Mouse (Mus musculus) embryonic facial prominence, embryonic 15.5 days (tissue): ENCODE results near the gene Pwwp2b. TPM values are rescaled to one million over a fixed set of nuclear protein-coding genes. Genes with fewer than 3 reads are reported as not detected.

ENCODE experiments used
- ATAC-seq: fragments of 200-750 bp; cut with Nextera tagmentation; 2 replicates; pipeline ENCODE4 v1.8.0; 2017; ENCODE audit warnings: low read depth, moderate TSS enrichment; ENCODE audit not compliant: insufficient number of reproducible peaks, low FRiP score, low TSS enrichment
- H3K27ac ChIP-seq: fragments of 300-500 bp; sonication (generic); replicated peaks from 2 replicates; pipeline ENCODE4 v1.5.1; 2015; ENCODE audit warnings: mild to moderate bottlenecking, inconsistent platforms
- H3K27me3 ChIP-seq: fragments of 300-500 bp; sonication (generic); 2 replicates; pipeline ENCODE4 v1.6.1; 2015; ENCODE audit warnings: inconsistent platforms
- H3K36me3 ChIP-seq: fragments of 300-500 bp; sonication (generic); 2 replicates; pipeline ENCODE4 v1.6.1; 2015; ENCODE audit warnings: mild to moderate bottlenecking, inconsistent platforms
- H3K4me1 ChIP-seq: fragments of 300-500 bp; sonication (generic); 2 replicates; pipeline ENCODE4 v1.6.1; 2015; ENCODE audit warnings: inconsistent platforms
- H3K4me2 ChIP-seq: fragments of 300-500 bp; sonication (generic); replicated peaks from 2 replicates; pipeline ENCODE4 v1.6.1; 2015; ENCODE audit warnings: mild to moderate bottlenecking, inconsistent platforms
- H3K4me3 ChIP-seq: fragments of 300-500 bp; sonication (generic); replicated peaks from 2 replicates; pipeline ENCODE4 v1.5.1; 2015; ENCODE audit warnings: mild to moderate bottlenecking, inconsistent platforms
- H3K9ac ChIP-seq: fragments of 300-500 bp; sonication (generic); 2 replicates; pipeline ENCODE4 v1.6.1; 2015; ENCODE audit warnings: inconsistent platforms
- H3K9me3 ChIP-seq: fragments of 300-500 bp; sonication (generic); replicated peaks from 2 replicates; pipeline ENCODE4 v1.6.1; 2016; ENCODE audit warnings: inconsistent platforms
- WGBS: fragments of 180-500 bp; shearing (Covaris S2); methylation state at CpG from one replicate; pipeline ENCODE4 v1.1.7; 2015; 5-methylcytosine and 5-hydroxymethylcytosine counted together
- polyA plus RNA-seq: library from polyadenylated mRNA; unstranded; fragments of >200 nt; fragmentation: Nextera tagmentation; extraction: Ambion mirVana; gene quantifications from 2 replicates; pipeline ENCODE4 v1.2.1, GENCODE M21; 2015

Gene Pwwp2b
- polyA plus RNA-seq, 1 experiment from 2014 or later = 18.9 TPM

DNA sequence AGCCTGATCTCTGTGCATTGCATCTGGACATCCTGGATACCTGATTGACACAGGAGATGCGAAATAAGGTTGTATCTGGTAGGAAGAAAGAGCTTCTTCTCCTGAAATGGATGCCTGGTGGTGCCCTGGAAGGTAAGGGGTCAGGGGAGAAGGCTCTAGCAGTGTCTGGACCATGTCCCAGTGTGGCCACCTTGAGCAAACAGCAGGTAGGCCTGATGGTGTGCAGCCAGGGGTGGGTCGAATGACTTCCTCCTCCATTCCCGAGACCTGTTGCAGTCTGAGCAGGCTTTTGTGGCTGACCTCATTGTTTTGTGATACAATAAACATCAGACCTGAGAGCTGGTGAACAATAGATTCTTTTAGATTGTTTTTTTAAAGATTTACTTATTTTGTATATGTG, 33.8 kb downstream of the Pwwp2b start:
- 77% methylated on average over 3 of the region's 3 CpGs for WGBS
- no peaks in the 10 kb centered on the region for H3K9me3 ChIP-seq
- no peak overlapping the region for H3K9ac ChIP-seq
- no peaks in the 10 kb centered on the region for H3K27me3 ChIP-seq
- H3K4me2 ChIP-seq = no peak overlapping the region
- peaks cover 41% of the 10 kb centered on the region for H3K4me1 ChIP-seq
- no peak for ATAC-seq
- H3K4me3 ChIP-seq = no peak overlapping the region
- no peaks in the 10 kb centered on the region for H3K36me3 ChIP-seq
- H3K27ac ChIP-seq = no peak overlapping the region

DNA sequence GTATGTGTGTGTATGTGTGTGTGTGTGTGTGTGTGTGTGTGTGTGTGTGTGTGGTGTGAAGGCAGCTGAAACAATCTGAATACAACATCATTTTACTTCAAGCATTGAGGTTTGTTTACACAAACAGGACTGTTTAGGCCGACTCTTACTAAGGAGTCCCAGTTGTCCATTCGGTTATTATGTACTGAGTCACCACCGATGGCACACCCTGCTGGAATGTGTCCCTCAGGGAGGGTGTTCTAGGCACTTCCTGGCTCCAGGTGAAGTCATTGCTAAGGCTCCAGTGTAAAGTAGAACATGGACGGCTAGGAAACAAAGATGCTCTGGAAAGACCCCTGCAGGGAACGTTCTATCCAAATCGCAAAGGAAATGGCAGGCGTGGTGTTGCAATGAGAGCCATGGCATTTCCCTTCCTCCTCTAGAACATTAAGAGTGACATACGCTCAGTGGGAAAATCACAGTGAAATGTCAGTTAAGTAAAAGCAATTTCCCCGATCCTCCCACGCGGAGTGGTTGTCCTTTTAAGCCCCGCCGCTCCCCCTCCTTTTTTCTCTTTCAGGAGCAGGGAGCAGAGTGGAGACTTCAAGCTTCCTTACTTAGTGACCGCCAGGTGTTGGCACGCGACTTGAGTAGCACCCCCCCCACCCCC, 37.1 kb downstream of the Pwwp2b start:
- Histone ChIP-seq H3K4me3 (no peak overlapping the region), H3K36me3 (no peaks in the 10 kb centered on the region), H3K9ac (no peak overlapping the region), H3K27ac (no peak overlapping the region), H3K27me3 (no peaks in the 10 kb centered on the region), H3K4me2 (no peak overlapping the region), H3K4me1 (peaks cover 21% of the 10 kb centered on the region), H3K9me3 (no peaks in the 10 kb centered on the region)
- 62% methylated on average over 16 of the region's 16 CpGs for WGBS
- no peak for ATAC-seq

DNA sequence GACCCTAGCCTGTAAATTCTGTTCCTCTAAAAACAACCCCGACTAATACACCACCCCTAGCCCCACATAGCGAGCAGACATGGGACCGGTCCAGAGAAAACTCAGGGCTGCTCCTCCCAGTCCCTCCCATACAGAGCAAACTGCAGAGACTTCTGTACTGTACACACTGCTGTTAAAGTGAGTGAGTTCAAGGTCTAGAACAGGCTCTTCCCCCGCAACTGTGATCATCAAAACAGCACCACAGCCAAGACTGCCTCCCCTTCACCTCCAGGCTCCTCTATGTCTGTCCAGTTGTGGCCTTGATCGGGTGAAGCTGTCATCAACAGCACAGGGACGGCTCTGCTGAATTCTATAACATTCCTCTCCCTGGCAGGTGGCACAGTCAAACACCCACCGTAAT, 40.3 kb downstream of the Pwwp2b start:
- ATAC-seq = no peak
- no peaks in the 10 kb centered on the region for H3K9me3 ChIP-seq
- no peak overlapping the region for H3K4me3 ChIP-seq
- no peak overlapping the region for H3K4me2 ChIP-seq
- H3K27me3 ChIP-seq = no peaks in the 10 kb centered on the region
- peaks cover 10% of the 10 kb centered on the region; the same call in 1 of the 2 replicates for H3K4me1 ChIP-seq
- 88% methylated on average over 7 of the region's 7 CpGs for WGBS
- H3K9ac ChIP-seq = no peak overlapping the region
- no peaks in the 10 kb centered on the region for H3K36me3 ChIP-seq
- no peak overlapping the region for H3K27ac ChIP-seq

DNA sequence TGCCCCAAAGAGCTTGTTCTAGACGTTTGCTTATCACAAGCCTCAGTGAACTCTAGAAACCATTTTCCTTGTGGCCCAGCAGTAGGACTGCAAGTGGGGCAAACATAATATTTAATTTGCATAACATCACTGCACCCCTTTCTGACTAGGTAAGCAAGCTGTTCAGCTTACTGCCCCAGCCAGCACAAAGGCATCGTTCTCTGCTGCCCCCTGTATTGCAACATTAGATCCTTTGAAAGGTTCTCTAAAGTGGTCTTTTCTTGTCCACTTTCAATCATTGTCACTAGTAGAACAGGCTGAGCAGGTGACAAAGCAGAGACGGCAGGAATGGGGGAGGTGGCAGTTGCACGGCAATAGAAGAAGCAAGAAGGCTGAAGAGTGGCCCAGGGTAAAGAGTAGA, 45.1 kb downstream of the Pwwp2b start:
- Histone ChIP-seq H3K4me3 (no peak overlapping the region), H3K4me1 (peaks cover 28% of the 10 kb centered on the region), H3K27me3 (no peaks in the 10 kb centered on the region), H3K36me3 (no peaks in the 10 kb centered on the region), H3K9me3 (no peaks in the 10 kb centered on the region), H3K4me2 (no peak overlapping the region), H3K9ac (no peak overlapping the region), H3K27ac (no peak overlapping the region)
- ATAC-seq = no peak
- 54% methylated on average over 4 of the region's 4 CpGs for WGBS

DNA sequence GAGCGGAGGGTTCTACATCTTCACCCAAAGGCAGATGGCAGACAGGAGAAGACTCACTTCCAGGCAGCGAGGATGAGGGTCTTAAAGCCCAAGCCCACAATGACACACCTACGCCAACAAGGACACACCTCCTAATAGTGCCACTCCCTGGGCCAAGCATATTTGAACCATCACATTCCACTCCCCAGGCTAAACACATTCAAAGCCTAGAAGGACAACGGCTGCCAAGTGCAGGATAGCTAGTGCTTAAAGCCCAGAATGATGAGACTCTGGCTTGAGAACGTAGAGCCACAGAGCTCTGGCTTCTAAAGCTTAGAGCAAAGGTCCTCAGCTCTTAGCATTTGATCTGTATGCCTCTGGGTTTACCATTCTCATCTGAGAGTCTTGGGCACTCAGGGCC, 45.8 kb downstream of the Pwwp2b start:
- Histone ChIP-seq H3K4me2 (no peak overlapping the region), H3K9ac (no peak overlapping the region), H3K4me1 (peaks cover 34% of the 10 kb centered on the region), H3K36me3 (no peaks in the 10 kb centered on the region), H3K27ac (0 out of 2 replicates have a peak overlapping the region, but pooled peaks have one; percentile 8), H3K9me3 (no peaks in the 10 kb centered on the region), H3K4me3 (no peak overlapping the region), H3K27me3 (no peaks in the 10 kb centered on the region)
- no peak for ATAC-seq
- WGBS = 83% methylated on average over 5 of the region's 5 CpGs

DNA sequence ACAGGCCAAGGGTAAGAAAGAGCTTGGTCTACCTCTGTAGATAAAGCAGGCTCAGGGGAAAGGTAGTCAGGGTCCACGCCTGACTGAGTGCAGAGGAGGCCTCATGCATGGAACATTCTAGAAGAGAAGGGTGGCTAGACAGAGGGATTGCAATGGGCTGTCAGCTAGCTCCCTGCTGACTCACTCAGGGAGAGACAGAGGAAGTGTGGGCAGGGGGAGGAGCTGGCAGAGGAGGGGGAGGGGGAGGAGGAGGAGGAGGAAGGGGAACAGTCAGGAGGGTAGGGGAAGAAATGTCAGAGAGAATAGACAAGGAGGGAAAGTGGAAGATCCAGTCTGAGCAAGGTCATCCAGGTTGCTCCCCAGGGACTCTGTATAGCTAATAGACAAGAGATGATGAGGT, 47.4 kb downstream of the Pwwp2b start:
- no peaks in the 10 kb centered on the region for H3K9me3 ChIP-seq
- no peak overlapping the region for H3K4me2 ChIP-seq
- no peaks in the 10 kb centered on the region for H3K27me3 ChIP-seq
- no peaks in the 10 kb centered on the region for H3K36me3 ChIP-seq
- no peak for ATAC-seq
- 72% methylated on average over 1 of the region's 1 CpGs for WGBS
- H3K4me1 ChIP-seq = peaks cover 38% of the 10 kb centered on the region
- H3K9ac ChIP-seq = no peak overlapping the region
- H3K27ac ChIP-seq = peak overlapping the region; percentile 74; the same call in 1 of the 2 replicates
- no peak overlapping the region for H3K4me3 ChIP-seq

DNA sequence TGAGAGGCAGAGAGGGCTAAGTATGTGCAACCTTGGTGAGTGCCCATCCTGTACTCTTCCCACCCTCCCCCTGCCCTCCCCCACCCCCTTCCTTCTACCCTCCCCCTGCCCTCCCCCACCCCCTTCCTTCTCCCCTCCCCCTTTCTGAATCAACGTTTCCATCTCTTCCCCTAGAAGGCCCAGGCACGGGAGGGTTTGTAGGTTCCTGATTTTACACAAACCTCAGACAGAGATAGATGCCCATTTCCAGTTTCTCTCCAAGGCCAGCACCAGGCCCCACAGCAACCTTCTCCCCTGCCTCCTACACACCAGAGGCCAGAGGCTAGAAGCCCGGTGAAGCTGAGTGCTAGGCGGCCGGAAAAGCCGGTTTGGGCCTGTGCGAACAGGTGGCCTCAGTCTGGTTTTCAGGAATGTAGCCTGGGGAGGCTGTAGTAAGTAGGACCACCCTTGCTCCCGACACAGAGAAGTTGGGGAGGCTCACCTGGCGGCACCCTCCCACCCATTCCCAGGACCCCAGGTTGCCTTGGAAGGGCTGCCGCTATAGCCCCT, 48.3 kb downstream of the Pwwp2b start:
- H3K4me2 ChIP-seq = no peak overlapping the region
- H3K4me3 ChIP-seq = no peak overlapping the region
- H3K36me3 ChIP-seq = no peaks in the 10 kb centered on the region
- H3K9ac ChIP-seq = no peak overlapping the region
- no peaks in the 10 kb centered on the region for H3K27me3 ChIP-seq
- 38% methylated on average over 10 of the region's 10 CpGs for WGBS
- no peak for ATAC-seq
- H3K27ac ChIP-seq = peak overlapping the region; percentile 74
- peaks cover 38% of the 10 kb centered on the region for H3K4me1 ChIP-seq
- H3K9me3 ChIP-seq = no peaks in the 10 kb centered on the region

DNA sequence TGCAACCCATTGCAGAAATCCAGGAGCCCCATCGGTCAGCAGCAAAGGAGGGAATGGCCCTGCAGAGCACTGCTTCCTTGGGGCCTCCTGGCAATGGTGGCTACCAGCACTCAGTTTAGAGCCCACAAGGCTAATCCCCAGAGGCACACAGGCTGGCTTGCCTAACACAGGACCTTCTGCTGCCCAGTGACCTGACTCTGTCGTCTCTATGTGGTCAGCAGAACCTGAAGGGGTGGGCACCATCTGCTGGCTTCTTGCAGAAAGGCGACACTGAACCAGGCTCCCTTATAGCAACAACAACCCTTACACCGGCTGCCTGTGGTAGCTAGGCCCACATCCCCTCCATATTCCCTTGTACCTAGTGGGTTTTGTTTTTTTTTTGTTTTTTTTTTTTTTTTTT, 50.2 kb downstream of the Pwwp2b start:
- 41% methylated on average over 4 of the region's 4 CpGs for WGBS
- no peak for ATAC-seq
- Histone ChIP-seq H3K9ac (no peak overlapping the region), H3K27me3 (no peaks in the 10 kb centered on the region), H3K9me3 (no peaks in the 10 kb centered on the region), H3K27ac (no peak overlapping the region), H3K4me2 (no peak overlapping the region), H3K4me1 (peaks cover 40% of the 10 kb centered on the region), H3K36me3 (no peaks in the 10 kb centered on the region), H3K4me3 (no peak overlapping the region)

DNA sequence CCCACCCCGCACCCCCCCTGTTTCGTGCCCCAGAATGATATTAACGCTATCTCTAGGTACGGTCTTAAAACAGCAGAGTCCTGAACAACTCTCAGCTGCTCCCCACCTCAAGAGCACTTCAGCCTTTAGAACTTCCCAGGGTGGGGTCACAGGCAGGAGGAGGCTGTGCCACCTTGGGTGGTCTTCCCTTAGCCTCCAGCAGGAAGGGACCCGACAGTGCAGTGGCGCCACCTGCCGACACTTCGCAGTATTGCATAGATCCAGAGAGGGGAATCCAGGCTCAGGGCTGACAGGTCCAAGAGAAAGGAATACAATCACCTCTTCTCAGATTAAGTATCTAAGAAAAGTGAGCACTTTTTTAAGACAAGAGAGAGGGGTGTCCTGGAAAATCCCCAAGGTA, 51.1 kb downstream of the Pwwp2b start:
- Histone ChIP-seq H3K4me1 (peaks cover 38% of the 10 kb centered on the region), H3K27me3 (no peaks in the 10 kb centered on the region), H3K4me3 (no peak overlapping the region), H3K9ac (no peak overlapping the region), H3K4me2 (peak overlapping the region; percentile 28; the same call in 1 of the 2 replicates), H3K27ac (no peak overlapping the region), H3K36me3 (no peaks in the 10 kb centered on the region), H3K9me3 (no peaks in the 10 kb centered on the region)
- WGBS = 11% methylated on average over 8 of the region's 8 CpGs
- peak; percentile 49; the same call in 1 of the 2 replicates for ATAC-seq

DNA sequence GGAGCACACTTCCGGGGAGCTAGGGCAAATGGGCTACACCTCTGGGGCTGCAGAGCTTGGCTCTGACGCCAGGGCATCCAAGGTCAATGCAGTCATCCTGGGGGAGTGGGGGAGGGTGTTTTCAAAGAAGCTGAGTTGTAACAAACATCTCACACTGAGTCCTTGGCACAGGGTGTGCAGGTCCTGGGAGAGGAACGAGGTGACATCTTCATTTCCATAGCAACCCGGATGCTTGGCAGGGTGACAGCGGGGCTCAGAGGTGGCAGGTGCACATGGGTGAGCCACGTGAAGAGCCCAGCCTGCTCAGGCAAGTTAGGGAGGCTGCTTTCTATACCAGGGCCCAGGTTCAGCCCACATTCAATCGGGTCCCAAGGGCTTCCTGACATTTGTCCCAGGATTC, 52.1 kb downstream of the Pwwp2b start:
- no peak for ATAC-seq
- H3K9ac ChIP-seq = no peak overlapping the region
- no peaks in the 10 kb centered on the region for H3K9me3 ChIP-seq
- peaks cover 32% of the 10 kb centered on the region for H3K4me1 ChIP-seq
- H3K27me3 ChIP-seq = no peaks in the 10 kb centered on the region
- 61% methylated on average over 7 of the region's 7 CpGs for WGBS
- no peak overlapping the region for H3K4me3 ChIP-seq
- no peak overlapping the region for H3K4me2 ChIP-seq
- no peak overlapping the region for H3K27ac ChIP-seq
- H3K36me3 ChIP-seq = no peaks in the 10 kb centered on the region

DNA sequence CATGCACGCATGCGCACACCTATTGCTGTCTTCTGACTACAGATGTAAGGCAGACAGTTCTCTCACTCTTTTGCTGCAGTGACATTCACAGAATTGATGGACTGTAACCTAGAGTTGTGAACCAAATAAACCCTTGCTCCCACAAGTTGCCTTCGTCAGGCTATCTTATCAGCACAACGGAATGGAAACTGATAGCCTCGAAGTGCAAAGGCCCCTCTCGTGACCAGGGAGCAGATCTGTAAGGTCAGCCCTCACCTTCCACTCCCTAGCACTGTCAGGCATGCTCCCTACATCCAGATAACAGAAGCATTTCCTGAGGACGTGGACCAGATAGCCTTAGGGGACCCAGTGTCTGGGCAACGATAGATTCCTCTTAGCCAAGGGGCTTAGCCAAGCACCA, 53.2 kb downstream of the Pwwp2b start:
- no peak overlapping the region for H3K27ac ChIP-seq
- no peaks in the 10 kb centered on the region for H3K27me3 ChIP-seq
- H3K4me3 ChIP-seq = no peak overlapping the region
- no peak overlapping the region for H3K9ac ChIP-seq
- H3K4me1 ChIP-seq = peaks cover 23% of the 10 kb centered on the region; the same call in 1 of the 2 replicates
- no peaks in the 10 kb centered on the region for H3K36me3 ChIP-seq
- WGBS = 70% methylated on average over 8 of the region's 8 CpGs
- H3K9me3 ChIP-seq = no peaks in the 10 kb centered on the region
- no peak overlapping the region for H3K4me2 ChIP-seq
- ATAC-seq = no peak

DNA sequence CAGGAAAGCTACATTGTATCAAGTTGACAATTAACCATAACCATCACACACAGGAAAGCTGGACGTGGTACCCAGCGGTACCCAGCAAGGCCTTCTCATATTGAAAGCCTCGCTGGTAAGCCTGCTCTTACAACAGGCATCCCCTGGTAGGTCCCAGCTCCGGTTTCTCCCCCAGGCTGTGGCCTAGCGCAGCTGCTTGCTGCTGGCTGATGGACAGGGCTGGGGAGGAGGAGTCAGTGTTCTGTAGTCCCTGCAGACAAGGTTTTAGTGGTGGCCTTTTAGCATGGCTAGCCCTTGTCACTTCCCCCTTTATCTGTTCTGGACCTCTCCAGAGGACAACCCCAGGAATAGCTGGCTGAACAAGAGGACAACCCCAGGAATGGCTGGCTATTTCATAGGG, 54.0 kb downstream of the Pwwp2b start:
- no peaks in the 10 kb centered on the region for H3K36me3 ChIP-seq
- no peak overlapping the region for H3K4me2 ChIP-seq
- H3K27me3 ChIP-seq = no peaks in the 10 kb centered on the region
- H3K9me3 ChIP-seq = no peaks in the 10 kb centered on the region
- 31% methylated on average over 5 of the region's 5 CpGs for WGBS
- H3K4me3 ChIP-seq = no peak overlapping the region
- H3K9ac ChIP-seq = no peak overlapping the region
- peaks cover 16% of the 10 kb centered on the region; the same call in 1 of the 2 replicates for H3K4me1 ChIP-seq
- ATAC-seq = no peak
- H3K27ac ChIP-seq = no peak overlapping the region
